Mouse (Mus musculus) heart, postnatal 36 days (tissue): ENCODE measurements at regions not wholly inside any gene's neighbourhood (a gene's known extent, or its start where the extent isn't known, plus 50 kb on each side); places are given as distances from the start of the nearest gene placed in this dataset.

Experiments used
- DNase-seq, 2 experiments: peaks; one replicate each; pipeline ENCODE4 v3.0.0; 2021 to 2022
- intact Hi-C: fragments of 180-260 bp; cut with DNase I; formaldehyde crosslinking; loops from one replicate; pipeline ENCODE4 v1.15.1; 2025

- intact Hi-C loops, result no loop called here
- DNase-seq, result peak in 1 of 2 experiments; percentile 5
Observed at GRCm38 (mm10) chr6:17400147-17400546, 63.5 kb upstream of the Met start.

- no peak for DNase-seq
- intact Hi-C loops, result no loop called here
Observed at GRCm38 (mm10) chr6:17408094-17408493, 55.5 kb upstream of the Met start.

GRCm38 (mm10) chr6:17409703-17410408 is 53.7 kb upstream of the Met start:
- intact Hi-C loops, result no loop called here

GRCm38 (mm10) chr6:17410409-17410722 is 53.2 kb upstream of the Met start:
- intact Hi-C loops, result no loop called here
- no peak for DNase-seq

More at GRCm38 (mm10) chr6:17409703-17410408, 53.7 kb upstream of the Met start:
- no peak for DNase-seq
